Mouse (Mus musculus) macrophage (primary cell): Measurements from ENCODE around the gene Masp2. TPM values are rescaled to one million over a fixed set of nuclear protein-coding genes. Genes with fewer than 3 reads are reported as not detected.

Experiments used
- H3K27ac ChIP-seq: fragments of 350-480 bp; formaldehyde crosslinking; 2 replicates; pipeline ENCODE4 v1.9.0; 2021
- H3K36me3 ChIP-seq: fragments of 350-480 bp; formaldehyde crosslinking; 2 replicates; pipeline ENCODE4 v1.9.0; 2021; ENCODE audit errors: inconsistent target
- H3K4me3 ChIP-seq: fragments of 350-480 bp; formaldehyde crosslinking; 2 replicates; pipeline ENCODE4 v1.9.0; 2021; ENCODE audit errors: inconsistent target
- H3K79me2 ChIP-seq: fragments of 350-480 bp; formaldehyde crosslinking; 2 replicates; pipeline ENCODE4 v1.9.0; 2021; ENCODE audit errors: inconsistent target
- WGBS: methylation state at CpG from one replicate; pipeline ENCODE4 v1.1.7; 2026; ENCODE audit warnings: inconsistent platforms; ENCODE audit not compliant: missing documents; 5-methylcytosine and 5-hydroxymethylcytosine counted together
- polyA plus RNA-seq: library from polyadenylated mRNA; stranded (reverse); fragments of 250-400 nt; gene quantifications from 3 replicates; pipeline ENCODE4 v1.2.4, GENCODE M21; 2018; ENCODE audit warnings: inconsistent platforms

The Masp2 gene
- polyA plus RNA-seq, 1 experiment from 2014 or later, result 0.09 TPM

- WGBS, result 100% methylated on average over 2 of the region's 2 CpGs
Measured at GRCm38 (mm10) chr4:148635309-148635708, 33.0 kb downstream of the Masp2 start.

GRCm38 (mm10) chr4:148638302-148638701 is 35.9 kb downstream of the Masp2 start:
- 47% methylated on average over 9 of the region's 9 CpGs for WGBS
- H3K27ac ChIP-seq, result no peak overlapping the region
- H3K79me2 ChIP-seq, result no peaks in the 10 kb centered on the region
- no peak overlapping the region for H3K4me3 ChIP-seq
- H3K36me3 ChIP-seq, result no peaks in the 10 kb centered on the region

More at GRCm38 (mm10) chr4:148635309-148635708, 33.0 kb downstream of the Masp2 start:
- Histone ChIP-seq H3K27ac (no peak overlapping the region), H3K79me2 (no peaks in the 10 kb centered on the region), H3K4me3 (no peak overlapping the region), H3K36me3 (no peaks in the 10 kb centered on the region)

GRCm38 (mm10) chr4:148639455-148639854 is 37.1 kb downstream of the Masp2 start:
- no peaks in the 10 kb centered on the region for H3K79me2 ChIP-seq
- no peak overlapping the region for H3K4me3 ChIP-seq
- WGBS, result 88% methylated on average over 2 of the region's 2 CpGs
- no peak overlapping the region for H3K27ac ChIP-seq
- H3K36me3 ChIP-seq, result no peaks in the 10 kb centered on the region

GRCm38 (mm10) chr4:148641121-148641520 is 38.8 kb downstream of the Masp2 start:
- 88% methylated on average over 5 of the region's 5 CpGs for WGBS
- no peak overlapping the region for H3K27ac ChIP-seq
- no peaks in the 10 kb centered on the region for H3K36me3 ChIP-seq
- H3K4me3 ChIP-seq, result no peak overlapping the region
- no peaks in the 10 kb centered on the region for H3K79me2 ChIP-seq

- Histone ChIP-seq H3K4me3 (no peak within 1 kb of the TSS), H3K36me3 (no peaks in the 10 kb centered on the region), H3K79me2 (no peaks in the 10 kb centered on the region), H3K27ac (no peak within 1 kb of the TSS)
- WGBS, result 32% methylated on average over 15 of the region's 15 CpGs
Measured at GRCm38 (mm10) chr4:148643291-148644156, 41.2 kb downstream of the Masp2 start, which contains the start of gene Gm572. Gm572 (plus strand) TSS chr4:148643317.

- H3K79me2 ChIP-seq, result no peaks in the 10 kb centered on the region
- no peak overlapping the region for H3K4me3 ChIP-seq
- 14% methylated on average over 9 of the region's 9 CpGs for WGBS
- H3K36me3 ChIP-seq, result no peaks in the 10 kb centered on the region
- H3K27ac ChIP-seq, result no peak overlapping the region
Measured at GRCm38 (mm10) chr4:148644157-148644511, 41.8 kb downstream of the Masp2 start.

- no peaks in the 10 kb centered on the region for H3K79me2 ChIP-seq
- no peak overlapping the region for H3K4me3 ChIP-seq
- no peak overlapping the region for H3K27ac ChIP-seq
- 81% methylated on average over 6 of the region's 6 CpGs for WGBS
- no peaks in the 10 kb centered on the region for H3K36me3 ChIP-seq
Measured at GRCm38 (mm10) chr4:148644926-148645325, 42.6 kb downstream of the Masp2 start.

GRCm38 (mm10) chr4:148646616-148647015 is 44.3 kb downstream of the Masp2 start:
- Histone ChIP-seq H3K36me3 (no peaks in the 10 kb centered on the region), H3K4me3 (no peak overlapping the region), H3K27ac (no peak overlapping the region), H3K79me2 (no peaks in the 10 kb centered on the region)
- WGBS, result 67% methylated on average over 11 of the region's 11 CpGs

- Histone ChIP-seq H3K27ac (no peak overlapping the region), H3K4me3 (no peak overlapping the region), H3K79me2 (no peaks in the 10 kb centered on the region), H3K36me3 (no peaks in the 10 kb centered on the region)
- WGBS, result 78% methylated on average over 3 of the region's 3 CpGs
Measured at GRCm38 (mm10) chr4:148649309-148649708, 47.0 kb downstream of the Masp2 start.

GRCm38 (mm10) chr4:148651045-148651444 is 48.7 kb downstream of the Masp2 start:
- Histone ChIP-seq H3K79me2 (no peaks in the 10 kb centered on the region), H3K4me3 (no peak overlapping the region), H3K36me3 (no peaks in the 10 kb centered on the region), H3K27ac (no peak overlapping the region)
- 92% methylated on average over 9 of the region's 9 CpGs for WGBS

- H3K79me2 ChIP-seq, result no peaks in the 10 kb centered on the region
- H3K36me3 ChIP-seq, result no peaks in the 10 kb centered on the region
- 95% methylated on average over 17 of the region's 18 CpGs for WGBS
- no peak overlapping the region for H3K4me3 ChIP-seq
- no peak overlapping the region for H3K27ac ChIP-seq
Measured at GRCm38 (mm10) chr4:148654701-148655398, 52.5 kb downstream of the Masp2 start.

- WGBS, result 82% methylated on average over 15 of the region's 15 CpGs
- H3K4me3 ChIP-seq, result no peak overlapping the region
- no peaks in the 10 kb centered on the region for H3K79me2 ChIP-seq
- H3K27ac ChIP-seq, result no peak overlapping the region
- H3K36me3 ChIP-seq, result no peaks in the 10 kb centered on the region
Measured at GRCm38 (mm10) chr4:148656691-148657258, 54.4 kb downstream of the Masp2 start.

GRCm38 (mm10) chr4:148657776-148658175 is 55.4 kb downstream of the Masp2 start:
- H3K36me3 ChIP-seq, result no peaks in the 10 kb centered on the region
- H3K27ac ChIP-seq, result no peak overlapping the region
- WGBS, result 67% methylated on average over 13 of the region's 13 CpGs
- no peak overlapping the region for H3K4me3 ChIP-seq
- no peaks in the 10 kb centered on the region for H3K79me2 ChIP-seq

- Histone ChIP-seq H3K27ac (no peak overlapping the region), H3K4me3 (no peak overlapping the region), H3K79me2 (no peaks in the 10 kb centered on the region), H3K36me3 (no peaks in the 10 kb centered on the region)
- 47% methylated on average over 3 of the region's 3 CpGs for WGBS
Measured at GRCm38 (mm10) chr4:148660174-148660573, 57.8 kb downstream of the Masp2 start.
